Mouse (Mus musculus): ENCODE results near the gene Tmem179.

GRCm38 (mm10) chr12:112490444-112490939, 26.1 kb downstream of the Tmem179 start:
- no peak for TF ChIP-seq FOSL1 (IDR thresholded peaks at IDR 0.05; ENCODE audit: insufficient read depth, low read length, poor library complexity, severe bottlenecking)
- TF ChIP-seq CTCF (IDR thresholded peaks at IDR 0.05; ENCODE audit: control insufficient read depth, insufficient read depth, insufficient read length), result no peak
- TF ChIP-seq CEBPB (IDR thresholded peaks at IDR 0.05; ENCODE audit: low read depth), result no peak
- no peak for TF ChIP-seq MYOD1 (IDR thresholded peaks at IDR 0.05; ENCODE audit: control insufficient read depth, insufficient read length, low read depth)
- no peak for TF ChIP-seq USF1 (IDR thresholded peaks at IDR 0.05; ENCODE audit: low read depth)
- TF ChIP-seq MYOG (IDR thresholded peaks at IDR 0.05; ENCODE audit: control insufficient read depth, extremely low read depth, insufficient read length), result no peak
